Mouse (Mus musculus) kidney, adult 2 months (tissue): ENCODE data around the gene Pigk. TPM values are rescaled to one million over a fixed set of nuclear protein-coding genes. Genes with fewer than 3 reads are reported as not detected.
A peak's percentile ranks its signal among the peaks of the same experiment; 100 is the strongest.

Source experiments
- DNase-seq: peaks from one replicate; pipeline ENCODE4 v3.0.0; 2021
- H3K27ac ChIP-seq: fragments of 200-500 bp; 2 replicates; pipeline ENCODE4 v1.5.1; 2012; ENCODE audit warnings: low read depth, low read length, control low read depth, inconsistent platforms; ENCODE audit not compliant: insufficient read depth
- H3K27me3 ChIP-seq: fragments of 200-500 bp; replicated peaks from 2 replicates; pipeline ENCODE4 v1.6.1; 2012; ENCODE audit warnings: mild to moderate bottlenecking, moderate library complexity, low read length, inconsistent platforms; ENCODE audit not compliant: control insufficient read depth, insufficient read depth
- H3K36me3 ChIP-seq: fragments of 200-500 bp; 2 replicates; pipeline ENCODE4 v1.6.1; 2012; ENCODE audit warnings: mild to moderate bottlenecking, moderate library complexity, low read length, inconsistent platforms; ENCODE audit not compliant: control insufficient read depth, insufficient read depth
- H3K4me1 ChIP-seq: fragments of 200-500 bp; 2 replicates; pipeline ENCODE4 v1.6.1; 2011; ENCODE audit warnings: low read length; ENCODE audit not compliant: control insufficient read depth, insufficient read depth
- H3K4me3 ChIP-seq: fragments of 200-500 bp; 2 replicates; pipeline ENCODE4 v1.5.1; 2011; ENCODE audit warnings: mild to moderate bottlenecking, low read depth, low read length, control low read depth; ENCODE audit not compliant: insufficient read depth
- CTCF ChIP-seq: fragments of 200-500 bp; conservative IDR thresholded peaks from 2 replicates; pipeline ENCODE4 v1.5.1; 2011; ENCODE audit warnings: low read depth, mild to moderate bottlenecking, control low read depth, low read length, moderate library complexity, mixed read lengths; ENCODE audit not compliant: insufficient read depth, insufficient read length
- POLR2A ChIP-seq: fragments of 200-500 bp; IDR thresholded peaks from one replicate; pipeline ENCODE4 v1.6.1; 2011; ENCODE audit warnings: low read depth, low read length, control low read depth
- WGBS: fragments of 180-500 bp; shearing (Covaris S2); methylation state at CpG from one replicate; pipeline ENCODE4 v1.1.7; 2018; 5-methylcytosine and 5-hydroxymethylcytosine counted together
- polyA plus RNA-seq: library from polyadenylated mRNA; depleted of rRNA; stranded (reverse); fragments of >200 nt; gene quantifications from 2 replicates; pipeline ENCODE4 v1.2.3, GENCODE M21; 2012

Gene Pigk
- polyA plus RNA-seq, 1 experiment = 13.4 TPM

DNA sequence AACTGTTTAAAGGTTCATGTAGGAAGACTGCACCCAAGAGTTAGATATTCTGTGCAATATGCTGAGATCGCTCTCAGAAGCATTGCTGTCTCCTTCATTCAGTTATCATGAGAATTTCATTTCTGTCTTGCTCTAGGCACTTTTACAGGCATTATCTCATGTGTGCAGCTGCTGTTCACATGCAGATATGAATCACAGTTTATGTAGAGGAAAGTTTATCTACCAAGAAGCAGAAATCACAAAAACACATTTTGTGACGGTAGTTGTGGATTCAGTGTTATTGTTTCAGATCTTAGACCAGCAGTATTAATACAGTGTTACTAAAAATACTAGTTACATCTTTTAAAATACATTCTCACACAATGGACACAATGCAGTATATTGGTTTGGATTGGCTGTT lies 36.0 kb downstream of the Pigk start:
- Histone ChIP-seq H3K4me1 (no peaks in the 10 kb centered on the region; the same call in 1 of the 2 replicates), H3K36me3 (no peaks in the 10 kb centered on the region), H3K27me3 (no peaks in the 10 kb centered on the region), H3K27ac (no peak overlapping the region), H3K4me3 (no peak overlapping the region)
- no peak for DNase-seq
- no peak for TF ChIP-seq CTCF
- TF ChIP-seq POLR2A = no peak
- WGBS = 73% methylated on average over 2 of the region's 2 CpGs

DNA sequence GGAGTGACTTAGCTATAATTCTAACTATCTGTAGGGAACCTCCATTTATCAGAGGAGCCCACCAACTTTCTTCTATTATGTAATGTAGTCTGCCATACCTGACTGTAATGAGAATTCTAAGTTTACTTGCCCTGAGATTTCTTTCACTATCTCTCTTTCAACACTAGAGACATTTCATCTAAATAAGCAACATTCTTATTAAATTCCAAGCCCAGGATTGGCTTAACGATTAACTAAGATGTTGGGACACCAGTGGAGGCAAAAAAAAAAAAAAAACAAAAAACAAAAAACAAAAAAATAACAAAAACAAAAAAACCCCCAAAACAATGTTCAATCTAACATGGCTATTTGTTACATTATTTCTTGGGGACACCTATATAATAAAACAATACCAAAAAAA lies 39.0 kb downstream of the Pigk start:
- peak; percentile 50 for DNase-seq
- Histone ChIP-seq H3K4me1 (no peaks in the 10 kb centered on the region; the same call in 1 of the 2 replicates), H3K27ac (no peak overlapping the region), H3K4me3 (no peak overlapping the region), H3K36me3 (no peaks in the 10 kb centered on the region), H3K27me3 (no peaks in the 10 kb centered on the region)
- no peak for TF ChIP-seq CTCF
- no peak for TF ChIP-seq POLR2A
- WGBS = 71% methylated on average over 1 of the region's 1 CpGs

GRCm38 (mm10) chr3:152753345-152753744 lies 39.4 kb downstream of the Pigk start:
- TF ChIP-seq POLR2A = no peak
- no peak for TF ChIP-seq CTCF
- no peaks in the 10 kb centered on the region for H3K36me3 ChIP-seq
- H3K4me3 ChIP-seq = no peak overlapping the region
- no peaks in the 10 kb centered on the region; the same call in 1 of the 2 replicates for H3K4me1 ChIP-seq
- no peaks in the 10 kb centered on the region for H3K27me3 ChIP-seq
- DNase-seq = no peak
- H3K27ac ChIP-seq = no peak overlapping the region
- 81% methylated on average over 4 of the region's 4 CpGs for WGBS

GRCm38 (mm10) chr3:152753920-152754764 lies 40.2 kb downstream of the Pigk start:
- TF ChIP-seq CTCF (0 out of 2 replicates have a peak, but pooled peaks have one; percentile 24), POLR2A (no peak)
- no peak overlapping the region for H3K4me3 ChIP-seq
- H3K4me1 ChIP-seq = no peaks in the 10 kb centered on the region; the same call in 1 of the 2 replicates
- no peaks in the 10 kb centered on the region for H3K27me3 ChIP-seq
- no peak overlapping the region for H3K27ac ChIP-seq
- no peaks in the 10 kb centered on the region for H3K36me3 ChIP-seq
- peak; percentile 62 for DNase-seq
- WGBS = 70% methylated on average over 14 of the region's 14 CpGs

GRCm38 (mm10) chr3:152755515-152755914 lies 41.6 kb downstream of the Pigk start:
- no peaks in the 10 kb centered on the region for H3K27me3 ChIP-seq
- 84% methylated on average over 7 of the region's 7 CpGs for WGBS
- no peak for DNase-seq
- no peak for TF ChIP-seq POLR2A
- no peak for TF ChIP-seq CTCF
- no peaks in the 10 kb centered on the region; the same call in 1 of the 2 replicates for H3K4me1 ChIP-seq
- H3K36me3 ChIP-seq = no peaks in the 10 kb centered on the region
- H3K4me3 ChIP-seq = no peak overlapping the region
- no peak overlapping the region for H3K27ac ChIP-seq

GRCm38 (mm10) chr3:152756896-152757295 lies 43.0 kb downstream of the Pigk start:
- Histone ChIP-seq H3K27me3 (no peaks in the 10 kb centered on the region), H3K4me1 (peaks cover 2% of the 10 kb centered on the region; the same call in 1 of the 2 replicates), H3K4me3 (no peak overlapping the region), H3K27ac (no peak overlapping the region), H3K36me3 (no peaks in the 10 kb centered on the region)
- TF ChIP-seq CTCF (no peak), POLR2A (no peak)
- WGBS = 69% methylated on average over 2 of the region's 2 CpGs
- no peak for DNase-seq
